Mouse (Mus musculus) heart, postnatal 0 days (tissue): ENCODE data around the gene Esrrg. TPM values are rescaled to one million over a fixed set of nuclear protein-coding genes. Genes with fewer than 3 reads are reported as not detected.

Experiments
- ATAC-seq: fragments of 200-750 bp; cut with Nextera tagmentation; 2 replicates; pipeline ENCODE4 v1.8.0; 2017; ENCODE audit warnings: low read depth, moderate number of reproducible peaks, moderate library complexity; ENCODE audit not compliant: insufficient read depth
- DNase-seq: peaks from one replicate; pipeline ENCODE4 v3.0.0-alpha.2; 2016; ENCODE audit warnings: low spot score
- H3K27ac ChIP-seq: fragments of 300-500 bp; sonication (generic); 2 replicates; pipeline ENCODE4 v1.5.1; 2014; ENCODE audit warnings: low read depth, mild to moderate bottlenecking
- H3K27me3 ChIP-seq: fragments of 300-500 bp; sonication (generic); 2 replicates; pipeline ENCODE4 v1.6.1; 2014; ENCODE audit warnings: low read length, mixed read lengths; ENCODE audit not compliant: control insufficient read depth, insufficient read depth
- H3K36me3 ChIP-seq: fragments of 300-500 bp; sonication (generic); replicated peaks from 2 replicates; pipeline ENCODE4 v1.6.1; 2014; ENCODE audit warnings: low read length, mixed read lengths; ENCODE audit not compliant: control insufficient read depth, insufficient read depth
- H3K4me1 ChIP-seq: fragments of 300-500 bp; sonication (generic); 2 replicates; pipeline ENCODE4 v1.6.1; 2014; ENCODE audit warnings: antibody characterized with exemption; ENCODE audit not compliant: control insufficient read depth, insufficient read depth
- H3K4me2 ChIP-seq: fragments of 300-500 bp; sonication (generic); 2 replicates; pipeline ENCODE4 v1.6.1; 2014; ENCODE audit warnings: low read depth, mild to moderate bottlenecking, low read length, moderate library complexity
- H3K4me3 ChIP-seq: fragments of 300-500 bp; sonication (generic); 2 replicates; pipeline ENCODE4 v1.5.1; 2014; ENCODE audit warnings: low read depth, low read length
- H3K9ac ChIP-seq: fragments of 300-500 bp; sonication (generic); replicated peaks from 2 replicates; pipeline ENCODE4 v1.6.1; 2014; ENCODE audit warnings: low read depth, low read length, mixed read lengths
- H3K9me3 ChIP-seq: fragments of 300-500 bp; sonication (generic); replicated peaks from 2 replicates; pipeline ENCODE4 v1.6.1; 2016; ENCODE audit warnings: low read length; ENCODE audit not compliant: control insufficient read depth
- CTCF ChIP-seq: IDR thresholded peaks from 2 replicates; pipeline ENCODE4 v1.5.1; 2016; ENCODE audit warnings: antibody characterized with exemption, control low read depth, low read depth
- EP300 ChIP-seq: IDR thresholded peaks from 2 replicates; pipeline ENCODE4 v1.6.1; 2016; ENCODE audit warnings: antibody characterized with exemption, low read depth
- WGBS: fragments of 180-500 bp; shearing (Covaris S2); extraction: QIAGEN DNeasy Blood & Tissue Kit; methylation state at CpG from one replicate; pipeline ENCODE4 v1.1.7; 2014; 5-methylcytosine and 5-hydroxymethylcytosine counted together
- polyA plus RNA-seq: library from polyadenylated mRNA; unstranded; fragments of >200 nt; fragmentation: Nextera tagmentation; extraction: Ambion mirVana; gene quantifications from 2 replicates; pipeline ENCODE4 v1.2.1, GENCODE M21; 2015
- total RNA-seq: library from RNA; depleted of rRNA; stranded (reverse); fragments of >200 nt; gene quantifications from 2 replicates; pipeline ENCODE4 v1.2.3, GENCODE M21; 2014; ENCODE audit warnings: low replicate concordance

The Esrrg gene
- total and polyA plus RNA-seq, 2 experiments from 2014 or later: 11.5 to 16.8 TPM

GRCm38 (mm10) chr1:187762641-187763450 is 154.3 kb downstream of the Esrrg start:
- Histone ChIP-seq H3K27me3 (no peaks in the 10 kb centered on the region), H3K4me2 (no peak overlapping the region), H3K36me3 (no peaks in the 10 kb centered on the region), H3K27ac (no peak overlapping the region), H3K9me3 (no peaks in the 10 kb centered on the region), H3K9ac (no peak overlapping the region), H3K4me3 (no peak overlapping the region), H3K4me1 (peaks cover 14% of the 10 kb centered on the region; the same call in 1 of the 2 replicates)
- TF ChIP-seq EP300 (no peak), CTCF (no peak)
- ATAC-seq (peak; percentile 69), DNase-seq (no peak)
- WGBS: 54% methylated on average over 5 of the region's 5 CpGs

GRCm38 (mm10) chr1:187763451-187763755 is 154.8 kb downstream of the Esrrg start:
- no peak for ATAC-seq
- TF ChIP-seq EP300 (no peak), CTCF (no peak)
- no peak overlapping the region for H3K4me3 ChIP-seq
- 90% methylated on average over 4 of the region's 4 CpGs for WGBS
- H3K27ac ChIP-seq: no peak overlapping the region
- peaks cover 14% of the 10 kb centered on the region; the same call in 1 of the 2 replicates for H3K4me1 ChIP-seq
- H3K27me3 ChIP-seq: no peaks in the 10 kb centered on the region
- no peak overlapping the region for H3K4me2 ChIP-seq
- no peak overlapping the region for H3K9ac ChIP-seq
- no peak for DNase-seq
- no peaks in the 10 kb centered on the region for H3K36me3 ChIP-seq
- no peaks in the 10 kb centered on the region for H3K9me3 ChIP-seq

DNA sequence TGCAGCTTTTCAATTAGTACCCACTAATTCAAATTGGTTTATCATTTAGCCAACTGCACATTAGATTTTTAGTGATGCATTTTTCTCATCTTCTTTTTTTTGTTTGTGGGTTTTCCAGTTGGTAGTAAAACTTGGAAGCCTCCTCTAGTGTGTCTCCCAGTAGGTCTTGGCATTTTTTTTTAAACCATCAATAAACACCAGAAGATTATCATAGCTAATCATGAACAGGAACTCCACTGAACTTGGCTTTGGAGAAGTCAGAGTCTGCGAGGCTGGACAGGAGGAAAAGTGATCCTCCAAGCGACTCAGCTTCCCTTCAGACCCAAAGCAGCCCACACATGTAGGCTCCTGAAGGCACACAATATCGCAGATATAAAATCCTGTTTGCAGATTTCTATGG is 155.2 kb downstream of the Esrrg start:
- Histone ChIP-seq H3K9me3 (no peaks in the 10 kb centered on the region), H3K27me3 (no peaks in the 10 kb centered on the region), H3K4me2 (no peak overlapping the region), H3K36me3 (no peaks in the 10 kb centered on the region), H3K4me3 (no peak overlapping the region), H3K27ac (no peak overlapping the region), H3K9ac (no peak overlapping the region), H3K4me1 (peaks cover 14% of the 10 kb centered on the region; the same call in 1 of the 2 replicates)
- ATAC-seq (no peak), DNase-seq (no peak)
- 74% methylated on average over 3 of the region's 3 CpGs for WGBS
- TF ChIP-seq CTCF: no peak
- no peak for TF ChIP-seq EP300

DNA sequence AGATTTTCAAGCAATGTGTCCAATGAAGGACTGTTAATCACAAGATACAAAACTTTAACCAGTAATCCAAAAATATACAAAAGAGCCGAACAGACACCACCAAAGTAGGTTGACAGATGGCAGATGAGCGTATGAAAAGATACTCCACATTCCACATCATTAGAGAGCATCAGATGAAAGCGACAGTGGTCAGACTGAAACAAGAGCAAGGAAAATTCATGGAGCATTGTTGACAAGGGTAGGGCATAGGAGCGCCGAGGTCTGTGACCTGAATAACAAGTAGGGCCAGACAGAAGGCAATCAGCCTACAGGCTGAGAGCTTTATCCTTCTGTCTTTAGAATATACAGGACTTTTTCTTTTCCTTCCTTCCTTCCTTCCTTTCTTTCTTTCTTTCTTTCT is 157.0 kb downstream of the Esrrg start:
- ATAC-seq (no peak), DNase-seq (no peak)
- H3K27me3 ChIP-seq: no peaks in the 10 kb centered on the region
- H3K9me3 ChIP-seq: no peaks in the 10 kb centered on the region
- H3K4me1 ChIP-seq: peaks cover 11% of the 10 kb centered on the region; the same call in 1 of the 2 replicates
- no peaks in the 10 kb centered on the region for H3K36me3 ChIP-seq
- no peak overlapping the region for H3K4me2 ChIP-seq
- no peak overlapping the region for H3K27ac ChIP-seq
- no peak for TF ChIP-seq EP300
- no peak for TF ChIP-seq CTCF
- H3K4me3 ChIP-seq: no peak overlapping the region
- WGBS: 87% methylated on average over 5 of the region's 5 CpGs
- H3K9ac ChIP-seq: no peak overlapping the region

- no peak overlapping the region for H3K9ac ChIP-seq
- H3K4me3 ChIP-seq: no peak overlapping the region
- WGBS: 64% methylated on average over 2 of the region's 2 CpGs
- TF ChIP-seq CTCF (no peak), EP300 (no peak)
- DNase-seq (no peak), ATAC-seq (no peak)
- H3K4me2 ChIP-seq: no peak overlapping the region
- 0 out of 2 replicates have a peak, but pooled peaks cover 4% of the 10 kb centered on the region for H3K4me1 ChIP-seq
- no peaks in the 10 kb centered on the region for H3K27me3 ChIP-seq
- H3K9me3 ChIP-seq: no peaks in the 10 kb centered on the region
- H3K27ac ChIP-seq: no peak overlapping the region
- no peaks in the 10 kb centered on the region for H3K36me3 ChIP-seq
Observed at GRCm38 (mm10) chr1:187767355-187767754, 158.8 kb downstream of the Esrrg start.

DNA sequence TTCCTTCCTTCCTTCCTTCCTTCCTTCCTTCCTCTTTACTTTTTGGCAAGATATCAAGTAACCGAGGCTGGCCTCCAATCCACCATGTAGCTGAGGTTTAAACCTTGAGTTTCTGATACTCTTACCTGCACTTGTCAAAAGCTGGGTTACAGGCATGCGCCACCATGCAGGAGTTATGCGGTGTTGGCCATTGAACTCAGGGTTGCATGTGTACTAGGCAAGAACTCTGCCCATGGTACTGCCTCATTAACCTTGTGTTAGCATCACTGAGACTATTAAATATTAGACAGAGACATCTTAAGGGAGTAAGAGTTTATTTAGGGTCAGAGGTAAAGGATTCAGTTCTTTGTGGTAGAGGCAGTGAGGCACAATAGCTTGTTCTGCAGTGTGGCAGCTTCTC is 161.6 kb downstream of the Esrrg start:
- Histone ChIP-seq H3K4me2 (no peak overlapping the region), H3K36me3 (no peaks in the 10 kb centered on the region)
- TF ChIP-seq EP300 (no peak), CTCF (no peak)

More for the DNA sequence above, 161.6 kb downstream of the Esrrg start:
- H3K4me1 ChIP-seq: no peaks in the 10 kb centered on the region
- WGBS: 81% methylated on average over 3 of the region's 3 CpGs
- no peak overlapping the region for H3K9ac ChIP-seq
- DNase-seq (no peak), ATAC-seq (no peak)
- no peak overlapping the region for H3K27ac ChIP-seq
- H3K9me3 ChIP-seq: no peaks in the 10 kb centered on the region
- H3K4me3 ChIP-seq: no peak overlapping the region
- no peaks in the 10 kb centered on the region for H3K27me3 ChIP-seq
